Mouse (Mus musculus) thymus, adult 2 months (tissue): Measurements from ENCODE around the gene Capn2.
A peak's percentile ranks its signal among the peaks of the same experiment; 100 is the strongest.

Experiments used
- CTCF ChIP-seq: fragments of 200-500 bp; IDR thresholded peaks from 2 replicates; pipeline ENCODE4 v1.5.1; 2012; ENCODE audit warnings: mild to moderate bottlenecking, control low read depth, low read length, moderate library complexity, borderline replicate concordance; ENCODE audit not compliant: control insufficient read depth, poor library complexity, insufficient read depth; ENCODE audit errors: extremely low read depth
- POLR2A ChIP-seq: fragments of 200-500 bp; IDR thresholded peaks from 2 replicates; pipeline ENCODE4 v1.6.1; 2012; ENCODE audit warnings: mild to moderate bottlenecking, low read length, control low read depth, moderate library complexity; ENCODE audit not compliant: control insufficient read depth, poor library complexity, insufficient read depth; ENCODE audit errors: extremely low read depth

DNA sequence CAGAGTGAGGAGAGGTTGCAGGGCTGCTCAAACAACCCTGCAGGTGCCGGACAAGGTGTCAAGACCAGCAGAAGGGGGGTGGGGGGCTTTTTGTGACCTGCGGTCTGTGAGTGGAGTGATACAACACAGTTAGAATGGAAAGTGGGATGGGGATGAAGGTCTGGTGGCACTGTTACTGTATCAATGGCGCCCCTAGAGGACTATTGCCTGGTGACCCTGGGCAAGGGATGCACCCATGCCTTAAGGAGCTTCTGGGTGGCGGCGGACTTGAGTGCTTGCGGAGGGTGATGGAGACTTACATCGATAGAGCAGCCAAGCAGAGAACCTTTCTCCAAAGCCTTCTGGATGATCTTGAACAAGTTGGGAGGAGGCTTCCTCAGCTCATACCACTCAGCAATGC, 26.8 kb downstream of the Capn2 start:
- TF ChIP-seq POLR2A = no peak
- TF ChIP-seq CTCF = peak; percentile 18; the same call in 1 of the 2 replicates
